Mouse (Mus musculus) Patski (cell line): ENCODE measurements around the gene Gemin5. TPM values are rescaled to one million over a fixed set of nuclear protein-coding genes. Genes with fewer than 3 reads are reported as not detected.

Experiments
- ATAC-seq: fragments of 100-300 bp; one replicate; pipeline ENCODE4 v1.8.0; 2021
- CTCF ChIA-PET: fragments of 350-600 bp; sonication (Branson Sonifier 250); formaldehyde crosslinking; loops from one replicate; lab custom pipeline; 2022; ENCODE audit warnings: inconsistent platforms; lab: Charles Lee
- POLR2A ChIA-PET: fragments of 350-600 bp; sonication (Branson Sonifier 250); formaldehyde crosslinking; loops from one replicate; lab custom pipeline; 2022; ENCODE audit warnings: antibody characterized with exemption, inconsistent platforms; lab: Charles Lee
- DNase-seq: peaks from one replicate; pipeline ENCODE4 v3.0.0-alpha.2; 2011; ENCODE audit warnings: low read depth, low spot score
- H3K27me3 ChIP-seq: fragments of 371-371 bp; one replicate; pipeline ENCODE4 v1.5.1; 2021
- CTCF ChIP-seq: fragments of 100-300 bp; IDR thresholded peaks from one replicate; pipeline ENCODE4 v1.5.1; 2021
- in situ Hi-C: fragments of 300-500 bp; cut with MboI; formaldehyde crosslinking; loops from 3 replicates; pipeline ENCODE4 v1.11.1; 2018; ENCODE audit warnings: low pct_unique_long_range_greater_than_20kb, mixed read lengths
- polyA plus RNA-seq: library from polyadenylated mRNA; unstranded; gene quantifications from one replicate; pipeline ENCODE4 v1.2.3, GENCODE M21; 2021

Gene Gemin5
- polyA plus RNA-seq, 1 experiment from 2014 or later: 23.7 TPM

DNA sequence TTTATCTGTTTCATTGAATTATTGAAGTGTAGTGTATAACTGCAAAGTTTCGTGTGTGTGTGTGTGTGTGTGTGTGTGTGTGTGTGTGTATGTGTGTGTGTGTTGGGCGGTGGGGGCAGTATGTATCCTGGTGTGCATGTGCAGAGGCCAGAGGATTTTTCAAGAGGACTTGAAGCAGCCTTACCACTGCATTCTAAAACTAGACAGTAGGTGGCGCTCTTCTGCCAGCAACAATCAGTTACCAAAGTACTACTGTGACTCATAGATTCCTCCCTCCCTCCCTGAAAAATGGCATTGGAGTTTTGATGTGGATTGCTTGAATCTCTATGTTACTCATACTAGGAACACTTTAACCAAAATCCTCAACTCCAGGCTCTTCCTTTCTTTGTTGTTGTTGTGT lies 11.2 kb upstream of the Gemin5 start:
- peak; percentile 39 for ATAC-seq
- ChIA-PET CTCF (interaction anchor here (0.7 to 2.5 kb wide), 8 partner anchors 16 to 136 kb away, joined by 3 to 13 read pairs (median 4); no protein-coding TSS in a partner anchor), POLR2A (interaction anchor here (0.5 to 0.6 kb wide), 3 partner anchors 9 to 45 kb away, joined by 3 to 6 read pairs (median 3); no protein-coding TSS in a partner anchor)
- DNase-seq: no peak
- in situ Hi-C loops: no loop called here
- peak; percentile 73 for TF ChIP-seq CTCF
- H3K27me3 ChIP-seq: no peaks in the 10 kb centered on the region

DNA sequence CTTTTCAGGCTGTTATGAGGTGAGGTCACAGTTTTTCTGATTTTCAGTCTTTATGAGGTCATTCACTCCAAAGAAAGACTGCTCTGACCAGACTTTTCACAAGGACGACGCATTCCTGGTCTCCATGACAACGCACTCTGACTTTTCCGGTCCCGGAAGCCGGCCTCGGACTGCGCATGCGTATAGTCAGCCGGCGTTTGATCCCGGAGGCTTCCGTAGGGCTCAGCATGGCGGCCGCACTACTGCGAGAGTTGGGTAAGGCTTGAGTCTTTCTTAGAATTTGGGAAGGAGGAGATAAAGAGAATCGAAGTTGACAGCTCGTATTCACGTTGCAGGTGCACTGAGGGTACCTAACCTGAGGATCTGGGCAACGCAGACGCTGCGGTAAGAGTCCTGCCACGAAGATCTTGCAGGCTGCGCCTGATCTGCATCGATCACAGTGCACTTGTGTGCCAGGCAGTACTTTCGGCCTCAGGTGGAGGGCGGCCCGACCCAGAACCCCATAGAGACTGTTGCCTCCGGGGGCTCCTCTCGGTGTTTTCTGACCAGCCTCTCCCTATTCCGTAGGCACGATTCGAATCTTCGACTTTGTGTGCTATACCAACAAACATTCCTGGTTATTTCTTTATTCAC lies 3.2 kb upstream of the Gemin5 start, which contains the start of gene Mrpl22:
Gene Mrpl22 (plus strand): TSS at position 203 of the 633 bp plus-strand sequence.
- H3K27me3 ChIP-seq: no peaks in the 10 kb centered on the region
- DNase-seq: peak; percentile 79
- peak; percentile 45 for ATAC-seq
- TF ChIP-seq CTCF: no peak
- CTCF ChIA-PET: no interaction called here
- POLR2A ChIA-PET: interaction anchor here (0.8 kb wide), 1 partner anchor 219 kb away, joined by 4 read pairs; no protein-coding TSS in a partner anchor
- in situ Hi-C loops: no loop called here

DNA sequence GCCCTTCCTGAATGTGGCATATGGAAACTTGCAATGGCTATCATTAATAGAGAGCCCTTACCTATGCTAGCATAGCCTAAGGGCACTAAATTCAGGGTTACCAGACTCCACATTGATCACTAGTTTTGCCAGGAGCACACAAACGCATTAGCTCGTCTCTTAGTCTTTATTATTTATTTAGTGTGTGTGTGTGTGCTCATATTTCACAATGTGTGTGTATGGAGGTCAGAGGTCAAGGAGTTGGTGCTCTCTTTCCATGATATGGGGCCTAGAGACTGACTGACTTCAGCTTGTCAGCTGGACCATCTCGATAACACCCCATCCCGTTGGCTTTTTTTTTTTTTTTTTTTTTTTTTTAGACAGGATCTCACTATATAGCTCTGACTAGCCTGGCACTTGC lies 1.3 kb upstream of the Gemin5 start:
- in situ Hi-C loops: no loop called here
- TF ChIP-seq CTCF: no peak
- CTCF ChIA-PET: no interaction called here
- ATAC-seq (no peak), DNase-seq (no peak)
- H3K27me3 ChIP-seq: no peaks in the 10 kb centered on the region
- POLR2A ChIA-PET: interaction anchor here (0.6 kb wide), 2 partner anchors 9 to 155 kb away, joined by 3 read pairs; no protein-coding TSS in a partner anchor

- DNase-seq: no peak
- no peaks in the 10 kb centered on the region for H3K27me3 ChIP-seq
- ChIA-PET CTCF (no interaction called here), POLR2A (no interaction called here)
- in situ Hi-C loops: no loop called here
- TF ChIP-seq CTCF: no peak
- no peak for ATAC-seq
Observed at GRCm38 (mm10) chr11:58167822-58168166, 545 bp downstream of the Gemin5 start.

- POLR2A ChIA-PET: interaction anchor here (0.8 kb wide), 1 partner anchor 22 kb away, joined by 3 read pairs; no protein-coding TSS in a partner anchor
- in situ Hi-C loops: no loop called here
- ATAC-seq (no peak), DNase-seq (no peak)
- peak; percentile 51 for TF ChIP-seq CTCF
- CTCF ChIA-PET: interaction anchor here (0.9 to 1.3 kb wide), 3 partner anchors 9 to 15 kb away, joined by 3 to 6 read pairs (median 4); no protein-coding TSS in a partner anchor
- no peaks in the 10 kb centered on the region for H3K27me3 ChIP-seq
Observed at GRCm38 (mm10) chr11:58165072-58165471, 3.3 kb downstream of the Gemin5 start.

DNA sequence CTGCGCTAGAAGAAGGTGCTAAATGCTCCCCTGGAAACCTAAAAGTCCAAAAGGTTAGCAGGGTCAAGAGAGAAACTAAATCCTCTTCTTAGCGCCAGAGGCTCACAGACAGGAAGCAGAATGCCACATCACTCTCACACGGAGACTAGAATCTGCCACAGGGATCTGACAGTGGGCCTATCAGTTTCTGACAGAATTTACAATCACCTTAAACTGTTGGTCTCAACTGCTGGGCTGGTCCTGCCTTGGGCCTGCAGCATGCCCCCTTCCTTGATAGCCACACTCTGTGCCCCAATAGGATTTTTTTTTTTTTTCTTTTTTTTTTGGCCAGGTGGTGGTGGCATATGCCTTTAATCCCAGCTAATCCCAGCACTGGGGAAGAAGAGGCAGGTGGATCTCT lies 11.5 kb downstream of the Gemin5 start:
- POLR2A ChIA-PET: no interaction called here
- in situ Hi-C loops: no loop called here
- DNase-seq: no peak
- no peaks in the 10 kb centered on the region for H3K27me3 ChIP-seq
- no peak for ATAC-seq
- CTCF ChIA-PET: interaction anchor here (1.4 kb wide), 1 partner anchor 13 kb away, joined by 4 read pairs; no protein-coding TSS in a partner anchor
- no peak for TF ChIP-seq CTCF

- ChIA-PET CTCF (interaction anchor here (1.3 kb wide), 1 partner anchor 9 kb away, joined by 3 read pairs; no protein-coding TSS in a partner anchor), POLR2A (no interaction called here)
- H3K27me3 ChIP-seq: no peaks in the 10 kb centered on the region
- TF ChIP-seq CTCF: no peak
- no peak for ATAC-seq
- no peak for DNase-seq
- in situ Hi-C loops: no loop called here
Observed at GRCm38 (mm10) chr11:58155458-58155857, 12.9 kb downstream of the Gemin5 start.

DNA sequence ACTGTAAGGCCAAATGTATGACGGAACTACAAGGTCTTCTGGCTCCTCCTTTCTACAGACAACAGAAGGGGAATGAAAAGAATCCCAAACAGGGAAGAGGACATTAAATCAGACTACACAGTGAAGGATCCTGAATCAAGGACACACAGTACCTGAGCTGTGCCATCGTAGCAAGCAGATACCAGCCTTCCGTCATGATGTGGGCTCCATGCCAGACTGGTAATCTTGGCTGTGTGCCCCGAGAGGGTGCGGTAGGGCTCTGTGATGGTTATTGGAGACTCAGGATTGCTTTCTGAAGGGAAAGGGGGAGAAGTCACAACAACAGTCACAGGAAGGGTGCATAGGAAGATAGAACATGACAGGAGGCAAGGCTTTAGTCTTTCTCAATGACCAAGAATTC lies 22.1 kb downstream of the Gemin5 start:
- in situ Hi-C loops: no loop called here
- TF ChIP-seq CTCF: no peak
- DNase-seq (no peak), ATAC-seq (no peak)
- ChIA-PET POLR2A (no interaction called here), CTCF (no interaction called here)
- H3K27me3 ChIP-seq: no peaks in the 10 kb centered on the region

GRCm38 (mm10) chr11:58143704-58144426 lies 24.5 kb downstream of the Gemin5 start:
- in situ Hi-C loops: no loop called here
- no peak for ATAC-seq
- CTCF ChIA-PET: interaction anchor here (1.3 to 1.8 kb wide), 2 partner anchors 13 to 15 kb away, joined by 3 to 4 read pairs; no protein-coding TSS in a partner anchor

DNA sequence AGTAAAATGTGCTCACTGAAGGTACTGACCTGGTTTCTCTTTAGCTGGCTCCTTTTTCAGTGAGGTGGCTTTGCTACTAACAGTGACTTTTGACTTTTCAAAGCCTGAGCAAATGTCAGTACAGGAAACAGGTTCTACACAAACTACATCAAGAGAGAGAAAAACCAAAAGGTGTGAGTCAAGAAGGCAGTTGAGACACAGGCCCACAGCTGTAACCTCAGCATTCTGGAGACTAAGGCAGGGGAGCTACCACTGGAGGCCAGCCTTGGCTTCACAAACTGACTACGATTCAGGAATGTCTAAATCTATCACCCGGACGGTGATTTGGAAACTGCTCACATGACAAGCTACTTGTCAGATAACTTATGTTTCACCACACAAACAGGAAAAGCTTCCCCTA lies 28.9 kb downstream of the Gemin5 start:
- no peak for TF ChIP-seq CTCF
- DNase-seq: no peak
- in situ Hi-C loops: no loop called here
- ChIA-PET POLR2A (no interaction called here), CTCF (interaction anchor here (1.5 kb wide), 1 partner anchor 9 kb away, joined by 4 read pairs; no protein-coding TSS in a partner anchor)
- no peak for ATAC-seq
- no peaks in the 10 kb centered on the region for H3K27me3 ChIP-seq

More at GRCm38 (mm10) chr11:58143704-58144426, 24.5 kb downstream of the Gemin5 start:
- POLR2A ChIA-PET: interaction anchor here (1.1 kb wide), 1 partner anchor 9 kb away, joined by 4 read pairs; no protein-coding TSS in a partner anchor
- H3K27me3 ChIP-seq: no peaks in the 10 kb centered on the region
- no peak for DNase-seq
- TF ChIP-seq CTCF: no peak

- ChIA-PET POLR2A (no interaction called here), CTCF (no interaction called here)
- no peak for TF ChIP-seq CTCF
- in situ Hi-C loops: no loop called here
- H3K27me3 ChIP-seq: no peaks in the 10 kb centered on the region
- no peak for ATAC-seq
- no peak for DNase-seq
Observed at GRCm38 (mm10) chr11:58138821-58139220, 29.5 kb downstream of the Gemin5 start.
